8 mouse cellular contexts compared by ENCODE assay signal in the genomic region with DNA sequence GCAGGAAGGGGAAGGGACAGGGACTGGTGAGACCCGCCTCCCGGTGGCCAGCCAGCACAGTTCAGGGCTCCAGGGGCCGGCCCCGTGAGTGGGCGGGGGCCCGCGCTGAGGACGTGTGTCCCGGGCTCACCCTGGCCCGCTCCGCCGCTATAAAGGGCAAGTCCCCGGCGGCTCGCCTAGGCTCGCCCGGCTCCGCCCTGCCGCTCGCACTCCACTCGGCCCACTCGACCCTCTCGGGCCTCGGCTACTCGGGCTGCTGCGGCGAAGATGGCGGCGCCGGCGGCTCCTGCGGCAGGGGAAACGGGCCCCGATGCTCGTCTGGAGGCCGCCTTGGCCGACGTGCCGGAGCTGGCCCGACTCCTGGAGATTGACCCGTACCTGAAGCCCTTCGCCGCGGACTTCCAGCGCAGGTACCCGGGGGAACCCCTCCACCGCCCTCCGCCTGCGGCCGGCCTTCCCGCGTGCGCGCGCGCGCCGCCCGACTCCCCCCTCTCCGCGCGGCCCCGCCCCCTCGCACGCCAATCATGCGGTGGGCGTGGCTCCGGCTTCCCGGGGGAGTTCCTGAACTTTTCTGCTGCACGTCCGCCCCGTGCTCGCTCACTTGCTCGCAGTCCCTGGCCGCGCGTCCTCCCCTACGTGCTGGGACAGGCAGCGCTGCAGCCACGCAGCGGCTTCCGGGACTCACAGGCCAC. TPM values are rescaled to one million over a fixed set of nuclear protein-coding genes. Genes with fewer than 3 reads are reported as not detected.
A peak's percentile ranks its signal among the peaks of the same experiment; 100 is the strongest.
DNase-seq lines count a peak whose midpoint lies in the region; ATAC-seq and TF ChIP-seq lines count a peak whose summit lies in the region.

A gene (plus strand): TSS at position 64 of the 692 bp plus-strand sequence.

- intact Hi-C loops in heart, postnatal 25 days (cut with DNase I): loop anchor here (5.0 kb wide), 1 partner anchor 38 kb away; no protein-coding TSS in a partner anchor

- peak within 1 kb of the TSS; percentile 72 for H3K27ac ChIP-seq in MEL (ENCODE audit: control insufficient read depth, low read depth, low read length)
- H3K27ac ChIP-seq in forebrain, embryonic 16.5 days (ENCODE audit: low read length): peak within 1 kb of the TSS; percentile 84
- H3K27ac ChIP-seq in neural tube, embryonic 14.5 days (ENCODE audit: low read depth, low read length): peak within 1 kb of the TSS; percentile 88
- H3K27ac ChIP-seq in testis, adult 2 months (ENCODE audit: control insufficient read depth, insufficient read depth, low read depth, low read length): peak within 1 kb of the TSS; percentile 89

- TF ChIP-seq CTCF in MEL (IDR thresholded peaks at IDR 0.05 in 2 of 3, conservative IDR thresholded peaks at IDR 0.05 in 1 of 3; ENCODE audit: control insufficient read depth in 1 of 3, insufficient read depth in 1 of 3, low read depth in 2 of 3, low read length in 3 of 3, poor library complexity in 1 of 3, severe bottlenecking in 1 of 3): no peak
- no peak for TF ChIP-seq CTCF in testis, adult 2 months (IDR thresholded peaks at IDR 0.05; ENCODE audit: control insufficient read depth, insufficient read depth, insufficient replicate concordance, low read depth, low read length)

- H3K4me2 ChIP-seq in forebrain, embryonic 16.5 days (ENCODE audit: low read length): peak within 1 kb of the TSS; percentile 80
- H3K4me2 ChIP-seq in neural tube, embryonic 14.5 days (ENCODE audit: low read depth, low read length): peak within 1 kb of the TSS; percentile 63

- peak within 1 kb of the TSS; percentile 96 for H3K9ac ChIP-seq in MEL (ENCODE audit: control insufficient read depth, low read depth, low read length, poor library complexity, severe bottlenecking)
- peak within 1 kb of the TSS; percentile 88 for H3K9ac ChIP-seq in forebrain, embryonic 16.5 days (replicated peaks; ENCODE audit: low read depth, low read length)
- H3K9ac ChIP-seq in neural tube, embryonic 14.5 days (replicated peaks; ENCODE audit: low read depth, low read length): peak within 1 kb of the TSS; percentile 92

- peak; percentile 93 for DNase-seq in MEL (ENCODE audit: low read depth, low spot score)
- DNase-seq in cerebellum, adult 18-20 months: peak; percentile 74 to 86
- peak; percentile 92 for DNase-seq in heart, postnatal 25 days (ENCODE audit: low spot score)
- peak; percentile 76 to 84 for DNase-seq in layer of hippocampus, adult 18-20 months (ENCODE audit: low spot score in 2 of 2)
- peak; percentile 94 to 96 for DNase-seq in lung, adult 18-20 months

- H3K9me3 ChIP-seq in MEL (replicated peaks; ENCODE audit: insufficient read depth, low read length): no peaks in the 10 kb centered on the region
- no peaks in the 10 kb centered on the region for H3K9me3 ChIP-seq in forebrain, embryonic 16.5 days (ENCODE audit: control insufficient read depth, low read length)
- H3K9me3 ChIP-seq in neural tube, embryonic 14.5 days (ENCODE audit: control insufficient read depth, low read length): no peaks in the 10 kb centered on the region

- H3K4me3 ChIP-seq in MEL (ENCODE audit: control insufficient read depth in 1 of 2, insufficient read depth in 1 of 2, low read depth in 2 of 2, low read length in 2 of 2): peak within 1 kb of the TSS; percentile 82 to 97
- peak within 1 kb of the TSS; percentile 61 for H3K4me3 ChIP-seq in forebrain, embryonic 16.5 days (replicated peaks; ENCODE audit: low read length)
- peak within 1 kb of the TSS; percentile 77 for H3K4me3 ChIP-seq in neural tube, embryonic 14.5 days (ENCODE audit: low read depth, low read length)
- H3K4me3 ChIP-seq in testis, adult 2 months (ENCODE audit: control insufficient read depth, low read depth, low read length): peak within 1 kb of the TSS; percentile 88

- no peaks in the 10 kb centered on the region for H3K27me3 ChIP-seq in MEL (ENCODE audit: control insufficient read depth in 1 of 2, insufficient read depth in 2 of 2, low read length in 2 of 2)
- no peaks in the 10 kb centered on the region for H3K27me3 ChIP-seq in forebrain, embryonic 16.5 days (replicated peaks; ENCODE audit: control insufficient read depth, insufficient read depth, low read length)
- H3K27me3 ChIP-seq in neural tube, embryonic 14.5 days (ENCODE audit: control insufficient read depth, insufficient read depth, low read length): no peaks in the 10 kb centered on the region
- no peaks in the 10 kb centered on the region for H3K27me3 ChIP-seq in testis, adult 2 months (ENCODE audit: control insufficient read depth, insufficient read depth, low read length)

- no peak for TF ChIP-seq RAD21 in MEL (IDR thresholded peaks at IDR 0.05; ENCODE audit: low read depth, low read length)

- H3K79me2 ChIP-seq in MEL (ENCODE audit: control insufficient read depth, insufficient read depth, low read length, poor library complexity): peaks cover 2% of the 10 kb centered on the region; the same call in 1 of the 2 replicates

- TF ChIP-seq POLR2A in MEL (IDR thresholded peaks at IDR 0.05; ENCODE audit: control insufficient read depth in 1 of 2, insufficient read depth in 1 of 2, low read depth in 1 of 2, low read length in 2 of 2, poor library complexity in 1 of 2): peak; percentile 85 to 94; a peak in 2 of 4 replicates
- peak; percentile 78 for TF ChIP-seq POLR2A in testis, adult 2 months (IDR thresholded peaks at IDR 0.05; ENCODE audit: control insufficient read depth, low read depth, low read length)

- H3K36me3 ChIP-seq in MEL (ENCODE audit: control insufficient read depth in 1 of 2, insufficient read depth in 2 of 2, low read length in 2 of 2): peaks cover 0 to 2% of the 10 kb centered on the region in 2 experiments; a peak in 1 of 4 replicates
- no peaks in the 10 kb centered on the region for H3K36me3 ChIP-seq in forebrain, embryonic 16.5 days (ENCODE audit: control insufficient read depth, insufficient read depth)
- no peaks in the 10 kb centered on the region for H3K36me3 ChIP-seq in neural tube, embryonic 14.5 days (ENCODE audit: control insufficient read depth, insufficient read depth, low read length)
- H3K36me3 ChIP-seq in testis, adult 2 months (ENCODE audit: control insufficient read depth, insufficient read depth, low read length): no peaks in the 10 kb centered on the region

- ATAC-seq in forebrain, embryonic 16.5 days: peak; percentile 98
- peak; percentile 98 for ATAC-seq in neural tube, embryonic 14.5 days (ENCODE audit: low read depth)

- under 1% methylated on average over 79 of the region's 82 CpGs for WGBS in forebrain, embryonic 16.5 days
- 1% methylated on average over 65 of the region's 82 CpGs for WGBS in neural tube, embryonic 14.5 days

- peaks cover 0 to 2% of the 10 kb centered on the region in 2 experiments; a peak in 1 of 4 replicates for H3K4me1 ChIP-seq in MEL (ENCODE audit: control insufficient read depth in 1 of 2, insufficient read depth in 2 of 2, low read length in 2 of 2)
- H3K4me1 ChIP-seq in forebrain, embryonic 16.5 days (replicated peaks; ENCODE audit: control insufficient read depth, insufficient read depth, low read length): peaks cover 4% of the 10 kb centered on the region; the same call in 1 of the 2 replicates
- no peaks in the 10 kb centered on the region for H3K4me1 ChIP-seq in neural tube, embryonic 14.5 days (ENCODE audit: control insufficient read depth, insufficient read depth, low read length)
- H3K4me1 ChIP-seq in testis, adult 2 months (ENCODE audit: control insufficient read depth, insufficient read depth, low read length): peaks cover 3% of the 10 kb centered on the region

- TF ChIP-seq EP300 in MEL (IDR thresholded peaks at IDR 0.05; ENCODE audit: low read depth in 1 of 2, low read length in 2 of 2): no peak

TF ChIP-seq in MEL, 35 proteins besides CTCF, POLR2A, EP300 and RAD21 (continues in another document):
- no peak for TF ChIP-seq ZC3H11A (IDR thresholded peaks at IDR 0.05; ENCODE audit: low read depth, low read length)
- no peak for TF ChIP-seq KAT2A (conservative IDR thresholded peaks at IDR 0.05; ENCODE audit: low read depth, low read length)
- TF ChIP-seq TAL1 (IDR thresholded peaks at IDR 0.05; ENCODE audit: low read length): no peak
- TF ChIP-seq TBP (IDR thresholded peaks at IDR 0.05; ENCODE audit: low read depth, low read length): 0 out of 2 replicates have a peak, but pooled peaks have one; percentile 36
- no peak for TF ChIP-seq ETS1 (IDR thresholded peaks at IDR 0.05; ENCODE audit: low read depth, low read length)
- no peak for TF ChIP-seq USF2 (IDR thresholded peaks at IDR 0.05; ENCODE audit: borderline replicate concordance in 1 of 2, insufficient read depth in 1 of 2, low read depth in 1 of 2, low read length in 2 of 2)
- no peak for TF ChIP-seq E2F4 (IDR thresholded peaks at IDR 0.05; ENCODE audit: borderline replicate concordance, low read depth, low read length)
- no peak for TF ChIP-seq CHD2 (IDR thresholded peaks at IDR 0.05; ENCODE audit: low read length)
- TF ChIP-seq BHLHE40 (IDR thresholded peaks at IDR 0.05; ENCODE audit: borderline replicate concordance, low read depth, low read length): no peak
- peak; percentile 77; the same call in 1 of the 2 replicates for TF ChIP-seq UBTF (IDR thresholded peaks at IDR 0.05; ENCODE audit: borderline replicate concordance, insufficient read depth, low read depth, low read length)
- TF ChIP-seq TCF12 (IDR thresholded peaks at IDR 0.05; ENCODE audit: low read depth, low read length): peak; percentile 52; the same call in 1 of the 2 replicates
- TF ChIP-seq SMC3 (IDR thresholded peaks at IDR 0.05; ENCODE audit: low read depth, low read length): no peak
- TF ChIP-seq ZNF384 (IDR thresholded peaks at IDR 0.05; ENCODE audit: low read depth, low read length): no peak
- peak; percentile 42; the same call in 1 of the 2 replicates for TF ChIP-seq POLR2AphosphoS2 (IDR thresholded peaks at IDR 0.05; ENCODE audit: low read length)
- no peak for TF ChIP-seq ZKSCAN1 (IDR thresholded peaks at IDR 0.05; ENCODE audit: low read depth, low read length)
- no peak for TF ChIP-seq MEF2A (IDR thresholded peaks at IDR 0.05; ENCODE audit: extremely low read depth, insufficient replicate concordance, low read depth, low read length, poor library complexity, severe bottlenecking)
- no peak for TF ChIP-seq MAFK (IDR thresholded peaks at IDR 0.05; ENCODE audit: borderline replicate concordance, low read depth, low read length)
- TF ChIP-seq NELFE (IDR thresholded peaks at IDR 0.05; ENCODE audit: low read depth, low read length): peak; percentile 81
- no peak; the same call in none of the 2 replicates for TF ChIP-seq ZMIZ1 (IDR thresholded peaks at IDR 0.05; ENCODE audit: low read depth, low read length)

RNA-seq across cellular contexts. Expression of the gene that starts here (rescaled TPM):
- total RNA-seq in MEL (2012; rRNA removed): 4.1 and 5.4 TPM in 2 replicates
- polyA plus RNA-seq in MEL (2012; ENCODE audit: insufficient read depth in 1 of 2, insufficient read length in 2 of 2, low read depth in 1 of 2, low replicate concordance in 2 of 2, missing spikeins in 1 of 2): 10 to 100 TPM in 1 of 2 experiments, not detected in 1; 12.0 TPM
- polyA plus RNA-seq in forebrain, embryonic 16.5 days (2015; fragmentation: Nextera tagmentation; extraction: Ambion mirVana): 10.3 and 11.8 TPM in 2 replicates
- total RNA-seq in heart, postnatal 25 days (2021): 10 to 100 TPM; 43.8 to 49.7 TPM
- 1 to 10 TPM; 6.9 to 7.3 TPM for total RNA-seq in layer of hippocampus, adult 18-20 months (2021)
- polyA plus RNA-seq in neural tube, embryonic 14.5 days (2014; fragmentation: Nextera tagmentation; extraction: Ambion mirVana): 10.9 and 12.7 TPM in 2 replicates
- 3.3 and 3.4 TPM in 2 replicates for polyA plus RNA-seq in testis, adult 2 months (2012; rRNA removed)

Comparison
In these comparisons a context has a peak if more than half of its experiments do, and no peak if none do; other contexts are left out.
1. Peak in every context shown above with its lines: DNase-seq, ATAC-seq, H3K4me3 ChIP-seq and H3K27ac ChIP-seq.